Mouse (Mus musculus) cerebellum, postnatal 14 days (tissue): Measurements from ENCODE around the gene Igdcc3.
"Not testable (repeated sequence)": the region's sequence is repeated elsewhere in the genome, so short reads cannot be mapped to it uniquely, and the experiment has no call there.

ENCODE experiments used
- DNase-seq, 2 experiments: peaks; one replicate each; pipeline ENCODE4 v3.0.0; 2021; ENCODE audit warnings: mixed read lengths in 2 of 2

The Igdcc3 gene

GRCm38 (mm10) chr9:65207041-65207815 is 66.2 kb downstream of the Igdcc3 start:
- DNase-seq = not testable (repeated sequence)

DNA sequence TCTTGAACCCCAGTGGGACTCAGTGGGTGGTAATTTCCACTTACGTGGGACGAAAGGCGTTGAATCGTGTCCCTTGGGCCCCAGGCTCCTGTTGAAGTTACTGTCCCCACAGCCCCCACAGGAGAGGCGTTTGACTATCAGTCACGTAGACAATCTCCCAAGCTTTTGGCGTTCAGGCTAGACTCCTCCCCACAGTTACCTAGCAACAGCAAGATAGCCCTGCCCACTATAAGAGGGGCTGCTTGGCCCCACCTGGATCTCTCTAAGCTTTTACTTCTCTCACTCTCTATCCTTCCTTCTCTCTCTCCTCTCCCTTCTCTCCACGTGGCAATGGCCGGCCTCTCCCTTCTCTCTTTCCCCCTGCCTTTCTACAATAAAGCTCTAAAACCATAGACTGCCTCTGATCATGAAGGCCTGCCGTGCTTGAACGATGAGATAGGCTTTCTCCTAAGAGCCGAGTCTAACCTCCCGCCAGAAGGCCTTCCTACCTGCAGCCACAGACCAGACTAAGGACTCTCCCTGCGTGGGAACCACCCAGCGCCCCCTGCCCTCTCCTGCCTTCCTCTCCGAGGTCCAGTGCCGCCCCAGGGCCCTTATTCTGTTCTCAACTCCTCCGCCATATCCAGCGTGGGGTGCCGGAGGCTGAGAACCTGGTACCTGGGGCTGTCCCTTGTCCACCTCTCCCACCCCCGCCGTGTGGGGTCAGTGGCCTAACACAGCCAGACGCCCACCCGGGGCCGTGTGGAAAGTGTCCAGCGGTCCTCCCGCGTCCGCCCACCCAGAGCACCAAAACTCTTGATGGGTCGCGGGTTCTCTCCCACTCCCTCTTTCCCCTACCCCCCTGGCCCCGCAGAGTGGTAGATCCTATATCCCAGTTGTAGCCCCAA is 67.5 kb downstream of the Igdcc3 start:
- DNase-seq = no peak

DNA sequence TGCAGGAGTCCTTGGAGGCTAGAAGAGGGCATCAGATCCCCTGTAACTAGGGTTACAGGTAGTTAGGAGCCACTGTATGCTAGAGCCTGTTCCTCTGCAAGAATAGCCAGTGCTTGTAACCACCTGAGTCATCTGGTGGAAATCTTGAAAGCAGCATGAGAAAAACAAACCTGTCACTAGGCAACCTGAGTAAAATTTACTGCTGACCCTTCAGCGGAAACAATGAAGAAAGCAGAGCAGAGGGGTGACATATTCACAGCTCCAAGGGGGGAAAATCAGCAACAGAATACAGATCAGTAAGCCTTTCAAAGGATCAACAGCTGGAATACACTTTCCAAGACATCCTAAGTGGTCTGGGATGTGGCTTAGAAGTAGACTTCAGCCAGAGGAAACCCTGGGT is 70.6 kb downstream of the Igdcc3 start:
- no peak for DNase-seq

GRCm38 (mm10) chr9:65214425-65214777 is 73.4 kb downstream of the Igdcc3 start:
- no peak for DNase-seq

DNA sequence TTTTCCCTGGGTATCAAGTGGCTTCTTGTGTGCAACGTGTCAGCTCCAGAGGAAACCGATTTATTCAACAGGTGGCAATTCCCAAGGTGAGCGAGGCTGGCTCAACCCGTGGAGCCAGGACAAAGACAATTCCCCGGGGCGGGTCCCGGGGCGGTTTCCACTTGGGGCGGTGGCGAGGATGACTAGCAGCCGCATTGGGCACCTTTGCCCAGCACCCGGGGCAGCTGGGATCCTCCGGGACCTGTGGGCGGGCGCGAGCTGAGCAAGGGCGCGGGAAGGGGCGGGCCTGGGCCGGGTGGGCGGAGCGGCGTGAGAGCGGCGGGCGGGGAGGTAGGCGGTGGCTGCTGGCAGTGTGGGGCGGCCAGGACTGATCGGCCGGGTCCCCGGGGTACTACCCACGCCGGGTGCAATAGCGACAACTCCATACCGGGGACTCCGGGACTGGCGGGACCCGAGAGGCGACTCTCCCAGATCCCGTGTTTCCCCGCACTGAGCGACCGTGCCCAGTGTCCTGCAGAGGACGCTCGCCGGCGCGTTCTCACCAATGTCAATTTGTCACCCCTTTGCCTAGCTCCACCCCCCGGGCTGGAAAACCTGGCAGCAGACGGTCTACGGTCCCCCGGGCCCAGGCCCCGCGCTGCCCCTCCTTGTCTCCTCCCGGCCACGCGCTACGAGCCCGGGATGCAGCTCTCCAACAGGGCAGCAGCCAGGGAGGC is 73.9 kb downstream of the Igdcc3 start:
- peak; percentile 87 to 88 for DNase-seq

DNA sequence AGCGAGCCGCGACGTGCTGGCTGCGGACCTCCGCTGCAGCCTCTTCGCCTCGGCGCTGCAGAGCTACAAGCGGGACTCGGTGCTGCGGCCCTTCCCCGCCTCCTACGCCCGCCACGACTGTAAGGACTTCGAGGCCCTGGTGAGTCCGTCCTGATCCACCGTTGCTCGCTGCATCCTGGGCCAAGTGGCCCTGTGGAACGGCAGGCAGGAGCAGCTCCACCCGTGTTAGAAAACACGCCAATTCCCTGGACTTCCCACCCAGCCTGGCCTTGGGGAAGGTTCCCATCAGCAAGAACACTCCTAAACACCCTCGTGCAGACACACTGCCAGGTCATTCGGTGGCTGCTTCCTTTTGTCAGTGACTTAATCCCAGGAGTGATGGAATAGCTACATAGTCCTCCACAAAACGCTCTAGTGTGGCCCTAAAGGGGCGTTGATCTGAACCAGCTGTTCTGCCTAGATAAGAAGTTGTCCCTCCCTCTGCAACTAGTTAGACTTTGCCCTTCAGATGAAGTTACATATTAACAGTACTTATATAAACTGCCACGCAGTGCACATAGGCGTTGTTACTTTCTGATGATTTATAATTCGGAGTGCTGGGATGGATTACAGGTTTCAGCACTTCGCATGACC is 74.6 kb downstream of the Igdcc3 start:
- DNase-seq = no peak

GRCm38 (mm10) chr9:65216972-65217371 is 76.0 kb downstream of the Igdcc3 start:
- no peak for DNase-seq

- no peak for DNase-seq
These were observed 76.7 kb downstream of the Igdcc3 start for GRCm38 (mm10) chr9:65217661-65218060.

DNA sequence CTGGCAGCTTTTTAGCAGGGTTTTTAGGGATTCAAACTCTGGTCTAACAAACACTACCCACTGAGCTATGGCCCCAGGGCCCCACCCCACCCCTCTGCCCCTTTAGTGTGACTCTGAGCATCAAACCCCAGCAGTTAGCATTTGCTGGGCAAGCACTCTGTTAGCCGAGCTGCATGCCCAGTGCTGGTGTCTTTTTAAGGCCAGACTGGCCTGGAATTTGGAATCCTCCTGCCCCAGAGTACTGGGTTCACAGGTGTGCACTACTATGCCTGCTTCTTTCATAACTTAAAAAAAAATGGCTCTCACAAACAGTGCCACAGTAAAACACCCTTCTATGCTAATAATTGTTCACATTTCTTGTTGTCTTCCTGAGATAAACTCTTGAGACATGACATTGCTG is 77.9 kb downstream of the Igdcc3 start:
- no peak for DNase-seq

DNA sequence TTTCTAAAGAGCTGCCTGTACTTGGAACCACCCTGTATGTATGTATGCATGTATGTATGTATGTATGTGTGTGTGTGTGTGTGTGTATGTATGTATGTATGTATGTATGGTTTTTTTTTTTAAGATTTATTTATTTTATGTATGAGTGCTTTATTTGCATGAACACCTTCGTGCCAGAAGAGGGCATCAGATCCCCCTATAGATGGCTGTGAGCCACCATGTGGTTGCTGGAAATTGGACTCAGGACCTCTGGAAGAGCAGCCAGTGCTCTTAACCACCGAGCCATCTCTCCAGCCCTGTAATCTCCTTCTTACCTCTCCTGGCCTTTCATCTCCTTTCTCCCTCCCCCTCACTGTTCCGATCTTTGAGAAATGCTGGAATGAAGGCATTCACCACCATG is 79.4 kb downstream of the Igdcc3 start:
- not testable (repeated sequence) for DNase-seq

DNA sequence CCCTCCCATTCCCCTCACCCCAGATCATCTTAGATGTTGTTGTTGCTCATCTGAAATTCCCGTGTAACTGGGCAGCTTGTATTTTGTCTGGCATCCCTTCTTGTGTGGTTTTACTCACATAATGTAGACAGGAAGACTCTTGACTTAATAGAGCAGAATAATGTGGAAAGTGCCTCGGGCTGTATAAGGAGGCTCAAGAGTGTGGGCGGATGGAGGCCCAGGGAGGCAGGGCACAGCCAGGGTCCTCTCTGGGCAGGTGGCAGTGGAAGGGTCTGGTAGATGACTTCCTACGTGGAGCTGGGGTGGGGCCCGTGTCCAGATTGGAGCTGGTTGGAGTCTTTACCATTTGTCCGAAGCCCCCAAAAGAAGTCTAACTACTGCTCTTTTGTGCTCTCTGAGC is 82.9 kb downstream of the Igdcc3 start:
- no peak for DNase-seq

DNA sequence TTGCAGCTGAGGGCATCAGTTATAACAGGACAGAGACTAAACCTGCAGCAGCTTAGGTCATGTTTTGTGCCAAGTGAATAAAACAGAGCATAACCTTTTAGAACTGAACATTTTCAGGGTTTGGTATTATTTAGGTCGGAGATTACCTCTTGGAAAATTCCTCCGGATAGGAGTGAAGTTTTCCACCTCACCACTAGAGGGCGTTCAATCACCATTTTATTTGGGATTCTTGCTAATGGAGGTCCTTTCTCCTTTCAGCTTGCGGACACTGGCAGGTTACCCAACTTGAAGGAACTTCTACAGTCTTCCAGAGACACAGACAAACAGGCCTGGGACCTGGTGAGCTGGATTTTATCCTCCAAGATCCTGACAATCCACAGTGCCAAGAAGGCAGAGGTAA is 84.8 kb downstream of the Igdcc3 start:
- DNase-seq = peak; percentile 64 to 70

- no peak for DNase-seq
These were observed 89.3 kb downstream of the Igdcc3 start for GRCm38 (mm10) chr9:65230250-65230649.

DNA sequence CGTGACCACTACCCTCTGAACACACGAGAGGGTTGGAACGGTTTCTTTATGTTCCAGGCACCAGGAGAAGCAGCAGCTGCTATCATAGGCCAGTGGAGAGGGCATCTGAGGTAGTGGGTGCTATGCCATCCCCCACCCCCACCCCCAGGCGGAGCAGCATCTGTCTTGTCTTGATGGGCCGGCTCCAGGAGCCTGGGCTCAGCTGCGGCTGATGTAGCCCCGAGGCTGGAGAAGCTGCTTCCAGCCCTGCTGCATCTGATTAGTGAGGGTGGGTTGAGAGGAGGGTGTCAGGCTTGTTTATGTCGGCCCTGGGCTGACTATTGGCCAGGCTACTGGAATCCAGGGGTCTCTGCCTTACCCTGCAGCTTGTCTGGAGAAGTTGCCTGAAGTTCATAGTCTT is 90.3 kb downstream of the Igdcc3 start:
- DNase-seq = peak in 1 of 2 experiments; percentile 35

DNA sequence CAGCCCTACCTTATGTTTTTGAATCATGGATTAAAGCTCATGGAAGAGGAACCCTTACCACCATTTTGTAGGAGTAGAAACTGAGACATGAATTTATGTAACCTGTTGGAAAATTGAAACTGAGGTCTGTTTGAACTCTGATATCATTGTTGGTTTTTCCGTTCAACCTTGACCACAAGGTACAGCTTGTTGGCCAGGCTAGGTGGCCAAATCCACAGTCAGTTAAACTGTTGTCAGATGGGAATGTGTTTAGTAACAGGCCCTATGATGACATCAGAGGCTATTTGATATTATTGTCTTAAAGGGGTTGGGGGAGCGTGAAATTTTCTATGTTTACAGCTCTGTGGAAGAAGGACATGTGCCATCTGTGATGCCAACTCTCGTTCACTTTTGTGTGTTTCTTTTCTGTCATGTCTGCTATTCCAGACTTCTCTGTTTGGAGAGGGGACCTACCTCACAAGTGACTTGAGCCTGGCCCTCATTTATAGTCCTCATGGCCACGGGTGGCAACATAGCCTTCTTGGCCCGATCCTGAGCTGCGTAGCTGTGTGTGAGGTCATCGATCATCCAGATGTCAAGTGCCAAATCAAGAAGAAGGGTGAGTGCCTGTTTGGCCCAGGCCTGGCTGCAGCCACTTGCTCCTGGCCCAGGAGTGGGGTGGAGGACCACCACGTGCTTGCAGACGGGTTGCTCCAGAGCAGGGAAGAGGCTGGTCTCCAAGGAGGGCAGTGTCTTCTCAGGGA is 92.4 kb downstream of the Igdcc3 start:
- DNase-seq = no peak

- DNase-seq = no peak
These were observed 93.7 kb downstream of the Igdcc3 start for GRCm38 (mm10) chr9:65234734-65235133.
